ENCODE assay signal across 11 mouse cellular contexts in genomic region chrX:7741103-7741502, GRCm38 (mm10). TPM values are rescaled to one million over a fixed set of nuclear protein-coding genes. Genes with fewer than 3 reads are reported as not detected.
A peak's percentile ranks its signal among the peaks of the same experiment; 100 is the strongest.
DNase-seq lines count a peak whose midpoint lies in the region; ATAC-seq and TF ChIP-seq lines count a peak whose summit lies in the region.
"Had no signal": no experiment of that assay in that cellular context is flagged by ENCODE, and none has a peak within 500 bp of the region (broad histone marks: within the 10 kb centered on the region; RNA-seq: fewer than 3 reads in every experiment).

No protein-coding gene starts in this region.

- H3K4me1 ChIP-seq in embryonic facial prominence, embryonic 10.5 days = peaks cover 12% of the 10 kb centered on the region
- H3K4me1 ChIP-seq in lung, embryonic 14.5 days (ENCODE audit: insufficient read depth) = no peaks in the 10 kb centered on the region
- H3K4me1 ChIP-seq in hindbrain, embryonic 16.5 days (ENCODE audit: control insufficient read depth, insufficient read depth, low read depth, low read length) = no peaks in the 10 kb centered on the region
- H3K4me1 ChIP-seq: forebrain, embryonic 12.5 days had no signal

- H3K36me3 ChIP-seq in embryonic facial prominence, embryonic 10.5 days (replicated peaks) = peaks cover 21% of the 10 kb centered on the region
- H3K36me3 ChIP-seq in lung, embryonic 14.5 days (ENCODE audit: insufficient read depth) = peaks cover 4% of the 10 kb centered on the region; the same call in 1 of the 2 replicates
- peaks cover 2% of the 10 kb centered on the region; the same call in 1 of the 2 replicates for H3K36me3 ChIP-seq in hindbrain, embryonic 16.5 days (ENCODE audit: control insufficient read depth, insufficient read depth, low read length)
- H3K36me3 ChIP-seq: forebrain, embryonic 12.5 days had no signal

- no peaks in the 10 kb centered on the region for H3K27me3 ChIP-seq in embryonic facial prominence, embryonic 10.5 days (replicated peaks; ENCODE audit: low read depth, poor library complexity, severe bottlenecking)
- H3K27me3 ChIP-seq in lung, embryonic 14.5 days (ENCODE audit: insufficient read depth, low read length) = no peaks in the 10 kb centered on the region
- H3K27me3 ChIP-seq in hindbrain, embryonic 16.5 days (replicated peaks; ENCODE audit: control insufficient read depth, insufficient read depth, low read length) = no peaks in the 10 kb centered on the region
- H3K27me3 ChIP-seq: forebrain, embryonic 12.5 days; heart, embryonic 12.5 days had no signal

- 75% methylated on average over 5 of the region's 5 CpGs for WGBS in embryonic facial prominence, embryonic 10.5 days
- 66% methylated on average over 5 of the region's 5 CpGs for WGBS in lung, embryonic 14.5 days
- 81% methylated on average over 5 of the region's 5 CpGs for WGBS in hindbrain, embryonic 16.5 days

- 0 out of 2 replicates have a peak, but pooled peaks cover 2% of the 10 kb centered on the region for H3K9me3 ChIP-seq in embryonic facial prominence, embryonic 10.5 days
- no peaks in the 10 kb centered on the region for H3K9me3 ChIP-seq in lung, embryonic 14.5 days (ENCODE audit: low read depth, low read length)
- H3K9me3 ChIP-seq in hindbrain, embryonic 16.5 days (ENCODE audit: control insufficient read depth, low read length) = no peaks in the 10 kb centered on the region
- H3K9me3 ChIP-seq: forebrain, embryonic 12.5 days; heart, embryonic 12.5 days had no signal

- H3K9ac ChIP-seq in lung, embryonic 14.5 days = no peak overlapping the region
- no peak overlapping the region for H3K9ac ChIP-seq in hindbrain, embryonic 16.5 days (ENCODE audit: low read depth, low read length)
- H3K9ac ChIP-seq: forebrain, embryonic 12.5 days; heart, embryonic 12.5 days; hindbrain, embryonic 14.5 days had no signal

- no peak for TF ChIP-seq CTCF in lung, embryonic 14.5 days (IDR thresholded peaks at IDR 0.05; ENCODE audit: low read depth)

- ATAC-seq in lung, embryonic 14.5 days (ENCODE audit: insufficient read depth) = no peak
- ATAC-seq in activated CD4-positive, CD25-positive, alpha-beta regulatory T cell, adult 4 months = no peak
- ATAC-seq in hindbrain, embryonic 16.5 days = no peak

- H3K4me2 ChIP-seq in lung, embryonic 14.5 days = peak overlapping the region; percentile 41
- H3K4me2 ChIP-seq in hindbrain, embryonic 16.5 days (ENCODE audit: low read length) = no peak overlapping the region
- H3K4me2 ChIP-seq: forebrain, embryonic 12.5 days; heart, embryonic 12.5 days; hindbrain, embryonic 14.5 days had no signal

- H3K4me3 ChIP-seq in embryonic facial prominence, embryonic 10.5 days = peak overlapping the region; percentile 23; the same call in 1 of the 2 replicates
- peak overlapping the region; percentile 17 for H3K4me3 ChIP-seq in lung, embryonic 14.5 days (ENCODE audit: low read depth, low read length)
- no peak overlapping the region for H3K4me3 ChIP-seq in hindbrain, embryonic 16.5 days (ENCODE audit: low read length)
- H3K4me3 ChIP-seq: forebrain, embryonic 12.5 days; heart, embryonic 12.5 days had no signal

- no peak overlapping the region for H3K27ac ChIP-seq in embryonic facial prominence, embryonic 10.5 days (replicated peaks)
- 0 out of 2 replicates have a peak overlapping the region, but pooled peaks have one; percentile 63 for H3K27ac ChIP-seq in lung, embryonic 14.5 days (ENCODE audit: low read depth)
- no peak overlapping the region for H3K27ac ChIP-seq in hindbrain, embryonic 16.5 days (ENCODE audit: low read depth, low read length)
- H3K27ac ChIP-seq: forebrain, embryonic 12.5 days; hindbrain, embryonic 14.5 days had no signal

- DNase-seq in lung, adult 18-20 months = peak; percentile 30 to 45
- DNase-seq in lung, postnatal 25 days (ENCODE audit: low spot score) = no peak
- DNase-seq in embryonic facial prominence, embryonic 10.5 days (ENCODE audit: low spot score) = no peak
- no peak for DNase-seq in lung, embryonic 14.5 days
- no peak for DNase-seq in thymus, adult 18-20 months
- DNase-seq: retina, postnatal 1 day had no signal

RNA-seq across cellular contexts. Expression of gene Ccdc120, which starts 9.6 kb away (rescaled TPM):
- 20.3 and 22.1 TPM in 2 replicates for polyA plus RNA-seq in embryonic facial prominence, embryonic 10.5 days (2016; fragmentation: Nextera tagmentation; extraction: Ambion mirVana)
- 22.7 and 25.3 TPM in 2 replicates for polyA plus RNA-seq in lung, embryonic 14.5 days (2014; fragmentation: Nextera tagmentation; extraction: Ambion mirVana)
- polyA plus RNA-seq in activated CD4-positive, CD25-positive, alpha-beta regulatory T cell, adult 4 months (2017; shearing (Covaris generic)) = under 1 TPM in 1 of 2 experiments, not detected in 1; 0.20 TPM
- 52.8 and 55.8 TPM in 2 replicates for polyA plus RNA-seq in hindbrain, embryonic 16.5 days (2015; fragmentation: Nextera tagmentation; extraction: Ambion mirVana)

RNA-seq across cellular contexts. Expression of gene Praf2, which starts 12.9 kb away (rescaled TPM):
- 73.0 and 73.6 TPM in 2 replicates for polyA plus RNA-seq in embryonic facial prominence, embryonic 10.5 days (2016; fragmentation: Nextera tagmentation; extraction: Ambion mirVana)
- 71.2 and 71.8 TPM in 2 replicates for polyA plus RNA-seq in lung, embryonic 14.5 days (2014; fragmentation: Nextera tagmentation; extraction: Ambion mirVana)
- 10 to 100 TPM; 34.0 to 36.1 TPM for polyA plus RNA-seq in activated CD4-positive, CD25-positive, alpha-beta regulatory T cell, adult 4 months (2017; shearing (Covaris generic))
- polyA plus RNA-seq in hindbrain, embryonic 16.5 days (2015; fragmentation: Nextera tagmentation; extraction: Ambion mirVana) = 143 and 144 TPM in 2 replicates

RNA-seq across cellular contexts. Expression of gene Gm45208, which starts 19.1 kb away (rescaled TPM):
- 0.36 and 0.61 TPM in 2 replicates for polyA plus RNA-seq in embryonic facial prominence, embryonic 10.5 days (2016; fragmentation: Nextera tagmentation; extraction: Ambion mirVana)
- 0.49 and 1.1 TPM in 2 replicates for polyA plus RNA-seq in lung, embryonic 14.5 days (2014; fragmentation: Nextera tagmentation; extraction: Ambion mirVana)
- polyA plus RNA-seq in activated CD4-positive, CD25-positive, alpha-beta regulatory T cell, adult 4 months (2017; shearing (Covaris generic)) = not detected
- polyA plus RNA-seq in hindbrain, embryonic 16.5 days (2015; fragmentation: Nextera tagmentation; extraction: Ambion mirVana) = not detected in 2 replicates
- polyA plus RNA-seq: heart, embryonic 12.5 days; hindbrain, embryonic 14.5 days had no signal

RNA-seq across cellular contexts. Expression of gene Tfe3, which starts 21.3 kb away (rescaled TPM):
- polyA plus RNA-seq in embryonic facial prominence, embryonic 10.5 days (2016; fragmentation: Nextera tagmentation; extraction: Ambion mirVana) = 26.8 and 28.3 TPM in 2 replicates
- 21.7 and 22.5 TPM in 2 replicates for polyA plus RNA-seq in lung, embryonic 14.5 days (2014; fragmentation: Nextera tagmentation; extraction: Ambion mirVana)
- 10 to 100 TPM in 1 of 2 experiments, 1 to 10 TPM in 1; 9.1 to 14.7 TPM for polyA plus RNA-seq in activated CD4-positive, CD25-positive, alpha-beta regulatory T cell, adult 4 months (2017; shearing (Covaris generic))
- polyA plus RNA-seq in hindbrain, embryonic 16.5 days (2015; fragmentation: Nextera tagmentation; extraction: Ambion mirVana) = 20.4 and 25.3 TPM in 2 replicates

RNA-seq across cellular contexts. Expression of gene Wdr45, which starts 27.0 kb away (rescaled TPM):
- 22.5 and 23.8 TPM in 2 replicates for polyA plus RNA-seq in embryonic facial prominence, embryonic 10.5 days (2016; fragmentation: Nextera tagmentation; extraction: Ambion mirVana)
- 32.1 and 32.8 TPM in 2 replicates for polyA plus RNA-seq in lung, embryonic 14.5 days (2014; fragmentation: Nextera tagmentation; extraction: Ambion mirVana)
- 10 to 100 TPM; 38.9 to 48.2 TPM for polyA plus RNA-seq in activated CD4-positive, CD25-positive, alpha-beta regulatory T cell, adult 4 months (2017; shearing (Covaris generic))
- 31.6 and 36.3 TPM in 2 replicates for polyA plus RNA-seq in hindbrain, embryonic 16.5 days (2015; fragmentation: Nextera tagmentation; extraction: Ambion mirVana)

Comparison
In these comparisons a context has a peak if more than half of its experiments do, and no peak if none do; other contexts are left out.
1. DNase-seq: peak in lung, adult 18-20 months (2 of 2); none in lung, postnatal 25 days (single experiment), embryonic facial prominence, embryonic 10.5 days (single experiment), lung, embryonic 14.5 days (single experiment) and thymus, adult 18-20 months (0 of 2).
2. RNA of gene Ccdc120, which starts 9.6 kb away (polyA plus RNA-seq): 52.8 to 55.8 TPM in hindbrain, embryonic 16.5 days, 22.7 to 25.3 TPM in lung, embryonic 14.5 days and 20.3 to 22.1 TPM in embryonic facial prominence, embryonic 10.5 days; 0.20 TPM in activated CD4-positive, CD25-positive, alpha-beta regulatory T cell, adult 4 months; every median in the first group is over 10 times any median in the second.